ENCODE assay signal across 7 mouse cellular contexts in the genomic region with DNA sequence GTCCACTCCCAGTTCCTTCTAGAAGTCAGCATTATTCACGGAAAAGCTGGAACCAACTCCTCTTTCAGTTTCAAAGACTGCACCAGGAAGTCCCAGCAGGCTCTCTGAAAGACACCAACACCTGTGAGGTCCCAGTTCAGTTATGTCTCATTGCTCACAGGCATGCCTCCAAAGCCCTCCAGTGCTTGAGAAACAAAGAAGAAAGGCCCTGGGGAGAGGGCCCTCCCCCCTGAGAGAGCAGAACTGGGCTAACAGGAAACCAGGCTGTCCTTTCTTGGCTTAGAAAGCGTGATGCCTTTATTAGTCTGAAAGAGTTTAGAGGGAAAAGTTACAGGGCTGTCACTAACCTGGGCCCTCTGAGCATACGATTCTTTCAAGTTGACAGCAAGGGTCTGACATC. TPM values are rescaled to one million over a fixed set of nuclear protein-coding genes. Genes with fewer than 3 reads are reported as not detected.
DNase-seq lines count a peak whose midpoint lies in the region; ATAC-seq and TF ChIP-seq lines count a peak whose summit lies in the region.

No protein-coding gene starts in this region.

- no peak for TF ChIP-seq CTCF in lung, adult 2 months (IDR thresholded peaks at IDR 0.05; ENCODE audit: insufficient read depth, low read length)

- H3K4me1 ChIP-seq in lung, adult 2 months (ENCODE audit: control insufficient read depth, insufficient read depth, low read length), result peaks cover 2% of the 10 kb centered on the region

- H3K4me3 ChIP-seq in lung, adult 2 months (replicated peaks; ENCODE audit: extremely low read depth, low read depth, low read length), result no peak overlapping the region

- ATAC-seq in hematopoietic stem cell, adult 5-6 weeks (replicated peaks in 1 of 2; ENCODE audit: insufficient read depth in 1 of 2, low FRiP score in 2 of 2, low TSS enrichment in 1 of 2, low read depth in 1 of 2, poor library complexity in 2 of 2, severe bottlenecking in 2 of 2), result peak; percentile 39 to 42
- no peak for ATAC-seq in erythroblast, adult 5-6 weeks (replicated peaks; ENCODE audit: low FRiP score, poor library complexity, severe bottlenecking)

- 14% methylated on average over 3 of the region's 3 CpGs for WGBS in lung, adult 2 months

- no peak for TF ChIP-seq POLR2A in lung, adult 2 months (IDR thresholded peaks at IDR 0.05; ENCODE audit: borderline replicate concordance, extremely low read depth, low read depth, low read length)

- peak; percentile 5 for DNase-seq in testis, postnatal 14 days (ENCODE audit: low spot score)
- DNase-seq in testis, postnatal 10 days (ENCODE audit: low spot score), result no peak
- DNase-seq in lung, adult 2 months, result peak; percentile 20
- peak; percentile 87 for DNase-seq in thymus, postnatal 14 days
- DNase-seq in right cerebral cortex, postnatal 25 days, result no peak

RNA-seq across cellular contexts. Expression of gene Rnf145, which starts 22.5 kb away (rescaled TPM):
- 44.7 and 46.5 TPM in 2 replicates for total RNA-seq in hematopoietic stem cell, adult 5-6 weeks (2017)
- 104 and 266 TPM in 2 replicates for polyA plus RNA-seq in lung, adult 2 months (2012; rRNA removed)
- 193 and 204 TPM in 2 replicates for total RNA-seq in erythroblast, adult 5-6 weeks (2015; ENCODE audit: low replicate concordance)
- total RNA-seq in erythroblast, adult 5-6 weeks (2017; ENCODE audit: low replicate concordance), result 394 and 452 TPM in 2 replicates

RNA-seq across cellular contexts. Expression of gene Ublcp1, which starts 25.9 kb away (rescaled TPM):
- total RNA-seq in hematopoietic stem cell, adult 5-6 weeks (2017), result 11.6 and 13.4 TPM in 2 replicates
- 7.4 and 11.3 TPM in 2 replicates for polyA plus RNA-seq in lung, adult 2 months (2012; rRNA removed)
- 224 and 301 TPM in 2 replicates for total RNA-seq in erythroblast, adult 5-6 weeks (2015; ENCODE audit: low replicate concordance)
- 191 and 230 TPM in 2 replicates for total RNA-seq in erythroblast, adult 5-6 weeks (2017; ENCODE audit: low replicate concordance)

Comparison
In these comparisons a context has a peak if more than half of its experiments do, and no peak if none do; other contexts are left out.
1. DNase-seq: peak in testis, postnatal 14 days (single experiment), lung, adult 2 months (single experiment) and thymus, postnatal 14 days (single experiment); none in testis, postnatal 10 days (single experiment) and right cerebral cortex, postnatal 25 days (single experiment).
2. RNA of gene Ublcp1, which starts 25.9 kb away (total RNA-seq): 191 to 301 TPM in erythroblast, adult 5-6 weeks; 11.6 to 13.4 TPM in hematopoietic stem cell, adult 5-6 weeks; every median in the first group is over 10 times any median in the second.